Mouse (Mus musculus): Measurements from ENCODE around the gene St8sia4. TPM values are rescaled to one million over a fixed set of nuclear protein-coding genes. Genes with fewer than 3 reads are reported as not detected.

Gene St8sia4
- 7.5 and 7.7 TPM in 2 replicates for polyA plus RNA-seq (2014; fragmentation: Nextera tagmentation; extraction: Ambion mirVana)

DNA sequence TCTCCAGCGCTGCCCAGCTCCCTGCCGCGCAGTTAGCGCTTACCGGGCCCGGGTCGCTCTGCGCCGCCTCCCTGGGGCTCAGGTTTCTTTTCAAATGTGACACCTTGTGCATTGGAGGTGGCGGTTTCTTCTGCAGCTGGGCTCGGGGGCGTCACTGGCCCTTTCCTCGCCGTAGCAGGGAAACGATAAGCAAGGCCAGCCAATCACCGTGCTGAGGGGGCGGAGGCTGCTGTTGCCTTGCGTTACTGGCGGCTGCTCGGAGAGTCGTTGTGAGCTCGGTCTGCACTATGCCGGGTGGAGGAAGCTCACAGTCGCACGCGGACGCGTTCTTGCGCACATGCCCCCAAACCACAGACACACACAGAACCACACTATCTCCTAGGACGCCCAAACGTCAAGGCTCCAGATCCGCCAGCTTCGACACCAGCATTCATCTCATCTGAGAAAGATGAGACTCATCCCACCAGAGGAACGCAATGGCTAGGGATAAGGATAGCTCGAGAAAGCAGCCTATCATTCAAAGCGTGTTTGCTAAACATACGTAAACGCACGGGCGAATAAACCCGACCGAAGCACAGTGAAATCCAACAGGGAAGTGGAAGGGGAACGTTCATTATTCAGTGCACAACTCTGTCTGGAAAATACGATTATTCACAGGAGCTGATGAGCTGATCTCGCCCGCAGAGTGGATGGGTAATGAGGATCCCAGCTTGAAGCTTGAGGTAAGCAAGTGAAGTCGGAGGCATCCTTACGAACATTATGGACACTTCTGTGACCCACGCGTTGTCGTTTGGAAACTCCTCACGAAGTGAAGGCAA is at the start of gene St8sia4:
St8sia4 (minus strand) TSS at position 137 of the 818 bp plus-strand sequence.
- peak; percentile 97 for ATAC-seq (ENCODE audit: insufficient number of reproducible peaks, insufficient read depth, low FRiP score, low read depth)
- Histone ChIP-seq H3K36me3 (ENCODE audit: control insufficient read depth, insufficient read depth, low read length) (no peaks in the 10 kb centered on the region), H3K9ac (replicated peaks; ENCODE audit: low read depth, low read length) (peak within 1 kb of the TSS; percentile 11; the same call in 1 of the 2 replicates), H3K27me3 (ENCODE audit: control insufficient read depth, insufficient read depth, low read length) (no peaks in the 10 kb centered on the region), H3K9me3 (ENCODE audit: control insufficient read depth, low read depth, low read length) (no peaks in the 10 kb centered on the region), H3K4me2 (replicated peaks; ENCODE audit: low read depth, low read length) (peak within 1 kb of the TSS; percentile 92), H3K4me1 (ENCODE audit: control insufficient read depth, insufficient read depth, low read length) (no peaks in the 10 kb centered on the region), H3K4me3 (ENCODE audit: low read depth, low read length) (peak within 1 kb of the TSS; percentile 49), H3K27ac (ENCODE audit: low read length) (no peak within 1 kb of the TSS)
- WGBS: under 1% methylated on average over 52 of the region's 52 CpGs

- H3K4me1 ChIP-seq (ENCODE audit: control insufficient read depth, insufficient read depth, low read length): no peaks in the 10 kb centered on the region
- H3K36me3 ChIP-seq (ENCODE audit: control insufficient read depth, insufficient read depth, low read length): no peaks in the 10 kb centered on the region
- no peak overlapping the region for H3K27ac ChIP-seq (ENCODE audit: low read length)
- no peak overlapping the region for H3K9ac ChIP-seq (replicated peaks; ENCODE audit: low read depth, low read length)
- 33% methylated on average over 3 of the region's 3 CpGs for WGBS
- no peak overlapping the region for H3K4me3 ChIP-seq (ENCODE audit: low read depth, low read length)
- ATAC-seq (ENCODE audit: insufficient number of reproducible peaks, insufficient read depth, low FRiP score, low read depth): no peak
- H3K27me3 ChIP-seq (ENCODE audit: control insufficient read depth, insufficient read depth, low read length): no peaks in the 10 kb centered on the region
- no peaks in the 10 kb centered on the region for H3K9me3 ChIP-seq (ENCODE audit: control insufficient read depth, low read depth, low read length)
- H3K4me2 ChIP-seq (replicated peaks; ENCODE audit: low read depth, low read length): no peak overlapping the region
These were observed 41.8 kb upstream of the St8sia4 start for GRCm38 (mm10) chr1:95709181-95709580.

DNA sequence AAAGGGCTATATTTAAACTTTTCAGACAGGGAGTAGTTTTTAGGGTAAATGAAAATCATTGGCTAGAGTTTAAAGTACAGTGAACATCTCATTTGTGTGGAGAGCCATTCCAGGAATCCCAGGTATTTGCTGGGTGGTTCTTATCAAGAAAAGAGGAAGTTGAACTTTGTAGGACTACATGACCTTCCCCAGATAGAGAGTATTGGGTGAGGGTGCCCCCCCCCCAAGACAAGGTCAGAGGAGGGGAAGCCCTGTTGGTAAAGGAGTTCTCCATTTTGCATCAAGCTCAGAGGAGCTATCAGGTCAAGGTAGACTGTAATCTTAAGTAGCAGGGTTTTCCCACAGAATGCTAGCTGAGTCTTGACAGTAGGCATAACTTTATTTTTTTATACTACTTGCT is 32.5 kb upstream of the St8sia4 start:
- Histone ChIP-seq H3K27me3 (ENCODE audit: control insufficient read depth, insufficient read depth, low read length) (no peaks in the 10 kb centered on the region), H3K4me2 (replicated peaks; ENCODE audit: low read depth, low read length) (no peak overlapping the region), H3K4me3 (ENCODE audit: low read depth, low read length) (no peak overlapping the region), H3K9me3 (ENCODE audit: control insufficient read depth, low read depth, low read length) (no peaks in the 10 kb centered on the region), H3K9ac (replicated peaks; ENCODE audit: low read depth, low read length) (no peak overlapping the region), H3K27ac (ENCODE audit: low read length) (no peak overlapping the region), H3K4me1 (ENCODE audit: control insufficient read depth, insufficient read depth, low read length) (no peaks in the 10 kb centered on the region), H3K36me3 (ENCODE audit: control insufficient read depth, insufficient read depth, low read length) (no peaks in the 10 kb centered on the region)
- no peak for ATAC-seq (ENCODE audit: insufficient number of reproducible peaks, insufficient read depth, low FRiP score, low read depth)

DNA sequence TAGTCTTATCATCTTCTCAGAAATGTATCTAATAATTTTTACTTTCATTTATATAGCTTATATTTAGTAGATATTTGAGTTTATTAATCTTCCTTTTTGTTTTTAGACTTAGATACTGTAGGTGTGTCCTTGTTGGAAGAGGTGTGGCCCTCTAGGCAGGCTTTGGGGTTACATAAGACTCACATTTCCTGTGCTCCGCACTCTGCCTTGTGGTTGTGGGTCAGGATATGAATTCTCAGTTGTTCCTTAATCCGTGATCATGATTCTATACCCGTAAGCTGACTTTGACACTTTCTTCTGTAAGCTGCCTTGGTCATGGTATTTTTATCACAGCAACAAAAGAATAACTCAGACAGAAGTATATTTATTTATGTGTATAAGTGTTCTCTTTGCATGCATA is 6.7 kb upstream of the St8sia4 start:
- no peaks in the 10 kb centered on the region for H3K4me1 ChIP-seq (ENCODE audit: control insufficient read depth, insufficient read depth, low read length)
- H3K4me2 ChIP-seq (replicated peaks; ENCODE audit: low read depth, low read length): no peak overlapping the region
- no peak overlapping the region for H3K9ac ChIP-seq (replicated peaks; ENCODE audit: low read depth, low read length)
- WGBS: 80% methylated on average over 3 of the region's 3 CpGs
- no peak for ATAC-seq (ENCODE audit: insufficient number of reproducible peaks, insufficient read depth, low FRiP score, low read depth)
- H3K9me3 ChIP-seq (ENCODE audit: control insufficient read depth, low read depth, low read length): no peaks in the 10 kb centered on the region
- H3K27ac ChIP-seq (ENCODE audit: low read length): no peak overlapping the region
- no peaks in the 10 kb centered on the region for H3K36me3 ChIP-seq (ENCODE audit: control insufficient read depth, insufficient read depth, low read length)
- no peak overlapping the region for H3K4me3 ChIP-seq (ENCODE audit: low read depth, low read length)
- no peaks in the 10 kb centered on the region for H3K27me3 ChIP-seq (ENCODE audit: control insufficient read depth, insufficient read depth, low read length)

DNA sequence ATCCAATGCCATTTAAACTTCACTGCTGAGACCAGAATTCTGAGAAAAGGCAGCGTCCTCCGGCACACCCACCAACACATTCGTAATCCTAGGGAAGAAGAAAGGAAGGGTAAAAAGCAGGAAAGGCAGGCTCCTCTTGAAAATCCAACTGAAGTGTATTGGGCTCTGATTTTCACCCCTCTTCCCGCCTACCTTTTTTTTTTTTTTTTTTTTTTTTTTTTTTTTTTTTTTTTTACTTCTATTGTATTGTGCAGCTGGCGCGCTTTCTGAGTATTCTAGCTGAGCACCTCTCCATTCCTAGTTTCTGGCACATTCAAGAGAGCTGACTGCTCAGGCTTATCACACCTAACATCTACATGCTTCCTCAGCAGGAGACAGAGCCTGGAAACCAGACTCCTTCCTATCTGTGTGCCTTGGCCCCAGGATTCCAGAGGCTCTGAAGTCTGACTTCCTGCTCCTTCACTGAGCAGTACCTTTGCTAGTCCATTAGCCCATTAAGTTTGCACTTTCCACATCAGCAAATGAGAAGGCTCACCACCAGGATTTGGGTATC is 958 bp upstream of the St8sia4 start:
- no peaks in the 10 kb centered on the region for H3K36me3 ChIP-seq (ENCODE audit: control insufficient read depth, insufficient read depth, low read length)
- peak overlapping the region; percentile 92 for H3K4me2 ChIP-seq (replicated peaks; ENCODE audit: low read depth, low read length)
- no peaks in the 10 kb centered on the region for H3K4me1 ChIP-seq (ENCODE audit: control insufficient read depth, insufficient read depth, low read length)
- no peak overlapping the region for H3K27ac ChIP-seq (ENCODE audit: low read length)
- ATAC-seq (ENCODE audit: insufficient number of reproducible peaks, insufficient read depth, low FRiP score, low read depth): no peak
- no peaks in the 10 kb centered on the region for H3K27me3 ChIP-seq (ENCODE audit: control insufficient read depth, insufficient read depth, low read length)
- peak overlapping the region; percentile 49 for H3K4me3 ChIP-seq (ENCODE audit: low read depth, low read length)
- no peaks in the 10 kb centered on the region for H3K9me3 ChIP-seq (ENCODE audit: control insufficient read depth, low read depth, low read length)
- H3K9ac ChIP-seq (replicated peaks; ENCODE audit: low read depth, low read length): peak overlapping the region; percentile 11; the same call in 1 of the 2 replicates
- WGBS: 8% methylated on average over 6 of the region's 6 CpGs

GRCm38 (mm10) chr1:95666541-95667320 is 640 bp downstream of the St8sia4 start:
- Histone ChIP-seq H3K9ac (replicated peaks; ENCODE audit: low read depth, low read length) (no peak overlapping the region), H3K9me3 (ENCODE audit: control insufficient read depth, low read depth, low read length) (no peaks in the 10 kb centered on the region), H3K4me1 (ENCODE audit: control insufficient read depth, insufficient read depth, low read length) (no peaks in the 10 kb centered on the region), H3K27me3 (ENCODE audit: control insufficient read depth, insufficient read depth, low read length) (no peaks in the 10 kb centered on the region), H3K4me3 (ENCODE audit: low read depth, low read length) (peak overlapping the region; percentile 49), H3K27ac (ENCODE audit: low read length) (no peak overlapping the region), H3K36me3 (ENCODE audit: control insufficient read depth, insufficient read depth, low read length) (no peaks in the 10 kb centered on the region), H3K4me2 (replicated peaks; ENCODE audit: low read depth, low read length) (peak overlapping the region; percentile 92)
- WGBS: 1% methylated on average over 14 of the region's 14 CpGs
- no peak for ATAC-seq (ENCODE audit: insufficient number of reproducible peaks, insufficient read depth, low FRiP score, low read depth)

DNA sequence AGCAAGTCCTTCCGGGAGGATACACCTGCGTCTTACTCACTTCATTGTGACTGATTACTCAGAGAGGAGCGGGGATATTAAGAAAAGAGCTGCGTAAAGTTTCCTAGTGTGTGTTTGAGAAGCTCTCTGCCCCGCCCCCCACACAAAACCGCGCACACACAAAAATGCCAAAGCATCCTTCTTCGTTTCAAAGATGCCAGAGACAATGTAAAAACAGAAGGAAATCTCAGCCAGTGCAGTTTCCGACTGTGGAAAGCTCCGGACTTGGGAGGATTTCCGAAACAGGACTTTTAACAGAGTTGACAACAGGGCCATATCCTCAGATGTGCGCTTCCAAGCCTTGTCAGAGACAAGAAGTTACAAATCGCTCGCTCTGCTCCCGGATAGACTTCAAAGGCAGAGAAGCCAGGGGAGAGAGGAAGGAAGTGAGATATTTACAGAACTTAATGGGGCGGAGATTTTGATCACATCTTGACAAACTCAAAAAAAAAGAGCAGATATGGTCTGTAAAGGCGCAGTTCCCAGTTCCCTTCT is 1.4 kb downstream of the St8sia4 start:
- H3K36me3 ChIP-seq (ENCODE audit: control insufficient read depth, insufficient read depth, low read length): no peaks in the 10 kb centered on the region
- H3K9me3 ChIP-seq (ENCODE audit: control insufficient read depth, low read depth, low read length): no peaks in the 10 kb centered on the region
- H3K4me3 ChIP-seq (ENCODE audit: low read depth, low read length): peak overlapping the region; percentile 49
- no peak overlapping the region; the same call in 1 of the 2 replicates for H3K9ac ChIP-seq (replicated peaks; ENCODE audit: low read depth, low read length)
- H3K4me2 ChIP-seq (replicated peaks; ENCODE audit: low read depth, low read length): peak overlapping the region; percentile 92
- no peak overlapping the region for H3K27ac ChIP-seq (ENCODE audit: low read length)
- ATAC-seq (ENCODE audit: insufficient number of reproducible peaks, insufficient read depth, low FRiP score, low read depth): no peak
- WGBS: under 1% methylated on average over 17 of the region's 17 CpGs
- H3K4me1 ChIP-seq (ENCODE audit: control insufficient read depth, insufficient read depth, low read length): no peaks in the 10 kb centered on the region
- H3K27me3 ChIP-seq (ENCODE audit: control insufficient read depth, insufficient read depth, low read length): no peaks in the 10 kb centered on the region

DNA sequence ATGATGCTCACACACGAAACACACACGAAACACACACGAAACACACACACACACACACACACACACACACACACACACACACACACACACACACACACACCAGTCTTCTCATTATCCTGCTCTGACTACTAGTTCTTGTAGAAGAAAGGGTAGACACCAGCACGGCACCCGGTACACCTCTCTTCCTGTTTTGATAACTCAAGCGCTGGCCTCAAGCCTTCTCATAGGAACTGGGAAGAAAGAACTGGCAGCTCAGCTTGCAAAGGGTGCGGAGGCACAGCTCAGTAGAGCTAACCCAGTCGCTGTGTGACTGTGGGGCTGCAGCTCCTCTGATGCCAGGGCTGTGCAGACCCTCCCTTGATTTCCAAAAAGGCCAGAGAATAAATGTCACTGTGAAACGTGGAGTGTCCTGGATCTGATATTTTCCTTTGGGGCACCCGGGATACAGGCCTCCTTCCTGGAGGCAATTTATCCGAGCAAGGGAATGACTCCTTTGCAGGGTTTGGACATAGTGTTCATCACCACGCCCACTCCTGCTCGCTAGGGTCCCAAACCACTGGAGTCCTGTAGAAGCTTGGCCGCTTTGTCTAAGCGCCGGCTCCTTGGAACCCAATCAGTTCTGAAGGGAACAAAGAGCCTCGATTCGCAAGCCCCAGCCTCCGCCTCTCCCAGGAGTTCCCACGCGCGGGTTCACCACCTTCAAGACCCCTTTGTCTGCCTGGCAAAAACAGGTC is 2.2 kb downstream of the St8sia4 start:
- 15% methylated on average over 22 of the region's 22 CpGs for WGBS
- no peak overlapping the region; the same call in 1 of the 2 replicates for H3K27ac ChIP-seq (ENCODE audit: low read length)
- H3K27me3 ChIP-seq (ENCODE audit: control insufficient read depth, insufficient read depth, low read length): no peaks in the 10 kb centered on the region
- H3K4me2 ChIP-seq (replicated peaks; ENCODE audit: low read depth, low read length): peak overlapping the region; percentile 92
- H3K4me3 ChIP-seq (ENCODE audit: low read depth, low read length): peak overlapping the region; percentile 49
- H3K36me3 ChIP-seq (ENCODE audit: control insufficient read depth, insufficient read depth, low read length): no peaks in the 10 kb centered on the region
- H3K9me3 ChIP-seq (ENCODE audit: control insufficient read depth, low read depth, low read length): no peaks in the 10 kb centered on the region
- ATAC-seq (ENCODE audit: insufficient number of reproducible peaks, insufficient read depth, low FRiP score, low read depth): no peak
- H3K9ac ChIP-seq (replicated peaks; ENCODE audit: low read depth, low read length): peak overlapping the region; percentile 25; the same call in 1 of the 2 replicates
- no peaks in the 10 kb centered on the region for H3K4me1 ChIP-seq (ENCODE audit: control insufficient read depth, insufficient read depth, low read length)

Data from stomach, embryonic 14.5 days (tissue).